Mouse (Mus musculus) left cerebral cortex, postnatal 36 days (tissue): Measurements from ENCODE around the gene Zfp444. TPM values are rescaled to one million over a fixed set of nuclear protein-coding genes. Genes with fewer than 3 reads are reported as not detected.
"Not testable (repeated sequence)": the region's sequence is repeated elsewhere in the genome, so short reads cannot be mapped to it uniquely, and the experiment has no call there.

ENCODE experiments used
- DNase-seq, 2 experiments: peaks; one replicate each; pipeline ENCODE4 v3.0.0; 2021 to 2022; ENCODE audit warnings: low spot score in 2 of 2, mixed read lengths in 1 of 2
- intact Hi-C: fragments of 180-260 bp; cut with DNase I; formaldehyde crosslinking; loops from one replicate; pipeline ENCODE4 v1.15.1; 2025
- total RNA-seq, 2 experiments: library from RNA; stranded (reverse); gene quantifications; 2 replicates each; pipeline ENCODE4 v1.2.3; 2021

Gene Zfp444
- total RNA-seq, 2 experiments from 2014 or later, result 59.9 to 62.9 TPM

GRCm38 (mm10) chr7:6157479-6157878, 14.5 kb upstream of the Zfp444 start:
- DNase-seq, result no peak
- intact Hi-C loops, result loop anchor here (2.0 kb wide), 1 partner anchor 15 kb away; the partner anchor contains the start of gene Zfp444

GRCm38 (mm10) chr7:6159604-6160003, 12.4 kb upstream of the Zfp444 start:
- intact Hi-C loops, result no loop called here
- DNase-seq, result no peak

GRCm38 (mm10) chr7:6161541-6161940, 10.5 kb upstream of the Zfp444 start:
- intact Hi-C loops, result no loop called here
- no peak for DNase-seq

GRCm38 (mm10) chr7:6162172-6162571, 9.9 kb upstream of the Zfp444 start:
- no peak for DNase-seq
- intact Hi-C loops, result no loop called here

GRCm38 (mm10) chr7:6164671-6165070, 7.4 kb upstream of the Zfp444 start:
- intact Hi-C loops, result no loop called here
- no peak for DNase-seq

GRCm38 (mm10) chr7:6169403-6169802, 2.6 kb upstream of the Zfp444 start:
- intact Hi-C loops, result no loop called here
- DNase-seq, result no peak

- intact Hi-C loops, result loop anchor here (5.0 kb wide), 1 partner anchor 43 kb away; no protein-coding TSS in a partner anchor
- DNase-seq, result no peak
Observed at GRCm38 (mm10) chr7:6170391-6170790, 1.6 kb upstream of the Zfp444 start.

GRCm38 (mm10) chr7:6170871-6171270, 1.2 kb upstream of the Zfp444 start:
- intact Hi-C loops, result loop anchor here (5.0 kb wide), 1 partner anchor 44 kb away; no protein-coding TSS in a partner anchor
- no peak for DNase-seq

- peak; percentile 33 to 58 for DNase-seq
- intact Hi-C loops, result loop anchor here (2.0 to 5.0 kb wide), 3 partner anchors 15 to 111 kb away; no protein-coding TSS in a partner anchor
Observed at GRCm38 (mm10) chr7:6171444-6172005, 501 bp upstream of the Zfp444 start.

GRCm38 (mm10) chr7:6172674-6173244, 733 bp downstream of the Zfp444 start:
- no peak for DNase-seq
- intact Hi-C loops, result loop anchor here (2.0 to 5.0 kb wide), 3 partner anchors 16 to 110 kb away; no protein-coding TSS in a partner anchor

- no peak for DNase-seq
- intact Hi-C loops, result loop anchor here (2.0 to 5.0 kb wide), 3 partner anchors 17 to 109 kb away; no protein-coding TSS in a partner anchor
Observed at GRCm38 (mm10) chr7:6173872-6174271, 1.8 kb downstream of the Zfp444 start.

- not testable (repeated sequence) for DNase-seq
- intact Hi-C loops, result loop anchor here (5.0 kb wide), 1 partner anchor 47 kb away; no protein-coding TSS in a partner anchor
Observed at GRCm38 (mm10) chr7:6174365-6174987, 2.5 kb downstream of the Zfp444 start.

- no peak for DNase-seq
- intact Hi-C loops, result no loop called here
Observed at GRCm38 (mm10) chr7:6179013-6179412, 7.0 kb downstream of the Zfp444 start.

GRCm38 (mm10) chr7:6182882-6183281, 10.9 kb downstream of the Zfp444 start:
- no peak for DNase-seq
- intact Hi-C loops, result no loop called here

GRCm38 (mm10) chr7:6183802-6184201, 11.8 kb downstream of the Zfp444 start:
- DNase-seq, result peak in 1 of 2 experiments; percentile 12
- intact Hi-C loops, result no loop called here

- no peak for DNase-seq
- intact Hi-C loops, result no loop called here
Observed at GRCm38 (mm10) chr7:6184521-6184920, 12.5 kb downstream of the Zfp444 start.

- intact Hi-C loops, result no loop called here
Observed at GRCm38 (mm10) chr7:6185391-6185790, 13.4 kb downstream of the Zfp444 start.

GRCm38 (mm10) chr7:6186176-6186575, 14.2 kb downstream of the Zfp444 start:
- intact Hi-C loops, result no loop called here
- DNase-seq, result no peak

More at GRCm38 (mm10) chr7:6185391-6185790, 13.4 kb downstream of the Zfp444 start:
- DNase-seq, result no peak

- DNase-seq, result no peak
- intact Hi-C loops, result no loop called here
Observed at GRCm38 (mm10) chr7:6186756-6187155, 14.7 kb downstream of the Zfp444 start.

GRCm38 (mm10) chr7:6189542-6189941, 17.5 kb downstream of the Zfp444 start:
- DNase-seq, result no peak
- intact Hi-C loops, result no loop called here

- intact Hi-C loops, result loop anchor here (2.0 kb wide), 1 partner anchor 65 kb away; no protein-coding TSS in a partner anchor
- DNase-seq, result peak; percentile 67 to 79
Observed at GRCm38 (mm10) chr7:6191376-6191775, 19.4 kb downstream of the Zfp444 start.
